ENCODE assay signal across 12 mouse cellular contexts in genomic region chr1:161268884-161269283, GRCm38 (mm10). TPM values are rescaled to one million over a fixed set of nuclear protein-coding genes. Genes with fewer than 3 reads are reported as not detected.
DNase-seq lines count a peak whose midpoint lies in the region; ATAC-seq and TF ChIP-seq lines count a peak whose summit lies in the region.
"Had no signal": no experiment of that assay in that cellular context is flagged by ENCODE, and none has a peak within 500 bp of the region (broad histone marks: within the 10 kb centered on the region; RNA-seq: fewer than 3 reads in every experiment).

No protein-coding gene starts in this region.

- peaks cover 0 to 8% of the 10 kb centered on the region in 2 experiments; a peak in 2 of 4 replicates for H3K4me1 ChIP-seq in MEL (ENCODE audit: control insufficient read depth in 1 of 2, insufficient read depth in 2 of 2, low read length in 2 of 2)
- peaks cover 4% of the 10 kb centered on the region; the same call in 1 of the 2 replicates for H3K4me1 ChIP-seq in lung, postnatal 0 days (ENCODE audit: insufficient read depth, low read depth, low read length)
- H3K4me1 ChIP-seq in kidney, embryonic 14.5 days (ENCODE audit: control insufficient read depth, insufficient read depth, low read length) = no peaks in the 10 kb centered on the region

- DNase-seq in heart, adult 11 months = peak; percentile 92
- DNase-seq in heart, postnatal 25 days (ENCODE audit: low spot score) = no peak
- peak; percentile 33 for DNase-seq in MEL (ENCODE audit: low read depth, low spot score)
- peak; percentile 82 for DNase-seq in lung, postnatal 0 days (ENCODE audit: low spot score)
- no peak for DNase-seq in urinary bladder, adult 18-20 months (ENCODE audit: low spot score in 2 of 2)
- DNase-seq in kidney, adult 8-10 months = no peak

- no peaks in the 10 kb centered on the region for H3K79me2 ChIP-seq in MEL (ENCODE audit: control insufficient read depth, insufficient read depth, low read length, poor library complexity)

- TF ChIP-seq EP300 in MEL (IDR thresholded peaks at IDR 0.05; ENCODE audit: low read depth in 1 of 2, low read length in 2 of 2) = peak; percentile 27 to 71; a peak in 2 of 4 replicates
- no peak for TF ChIP-seq EP300 in lung, postnatal 0 days (IDR thresholded peaks at IDR 0.05)

- H3K27ac ChIP-seq in MEL (ENCODE audit: control insufficient read depth, low read depth, low read length) = no peak overlapping the region
- H3K27ac ChIP-seq in lung, postnatal 0 days (ENCODE audit: low read length) = peak overlapping the region; percentile 89
- no peak overlapping the region for H3K27ac ChIP-seq in kidney, embryonic 14.5 days (ENCODE audit: low read depth, low read length)
- H3K27ac ChIP-seq: heart, adult 2 months; macrophage had no signal

- WGBS in lung, postnatal 0 days = 33% methylated on average over 5 of the region's 5 CpGs
- 46% methylated on average over 5 of the region's 5 CpGs for WGBS in kidney, embryonic 14.5 days

- H3K4me3 ChIP-seq in MEL (ENCODE audit: control insufficient read depth in 1 of 2, insufficient read depth in 1 of 2, low read depth in 2 of 2, low read length in 2 of 2) = no peak overlapping the region
- H3K4me3 ChIP-seq in lung, postnatal 0 days (ENCODE audit: low read depth, low read length) = no peak overlapping the region
- no peak overlapping the region for H3K4me3 ChIP-seq in kidney, embryonic 14.5 days (ENCODE audit: low read length)
- H3K4me3 ChIP-seq: heart, adult 2 months had no signal

- ATAC-seq in erythroblast, adult 5-6 weeks (replicated peaks; ENCODE audit: low FRiP score, poor library complexity, severe bottlenecking) = peak; percentile 83
- ATAC-seq in lung, postnatal 0 days = peak; percentile 57
- no peak for ATAC-seq in kidney, embryonic 14.5 days (ENCODE audit: low FRiP score, low TSS enrichment)
- ATAC-seq: CD4-positive, CD25-positive, alpha-beta regulatory T cell, adult 4 months; inflammation-experienced regulatory T-cells, adult 6 months had no signal

- H3K27me3 ChIP-seq in MEL (ENCODE audit: control insufficient read depth in 1 of 2, insufficient read depth in 2 of 2, low read length in 2 of 2) = no peaks in the 10 kb centered on the region
- no peaks in the 10 kb centered on the region for H3K27me3 ChIP-seq in lung, postnatal 0 days (replicated peaks; ENCODE audit: insufficient read depth, low read length)
- H3K27me3 ChIP-seq in kidney, embryonic 14.5 days (ENCODE audit: control insufficient read depth, insufficient read depth, low read length) = no peaks in the 10 kb centered on the region

- H3K9ac ChIP-seq in MEL (ENCODE audit: control insufficient read depth, low read depth, low read length, poor library complexity, severe bottlenecking) = no peak overlapping the region
- H3K9ac ChIP-seq in lung, postnatal 0 days (replicated peaks; ENCODE audit: low read depth) = no peak overlapping the region
- no peak overlapping the region for H3K9ac ChIP-seq in kidney, embryonic 14.5 days (ENCODE audit: low read depth, low read length)

- TF ChIP-seq POLR2A in MEL (IDR thresholded peaks at IDR 0.05; ENCODE audit: control insufficient read depth in 1 of 2, insufficient read depth in 1 of 2, low read depth in 1 of 2, low read length in 2 of 2, poor library complexity in 1 of 2) = no peak

- H3K36me3 ChIP-seq in MEL (ENCODE audit: control insufficient read depth in 1 of 2, insufficient read depth in 2 of 2, low read length in 2 of 2) = no peaks in the 10 kb centered on the region; a peak in 2 of 4 replicates
- no peaks in the 10 kb centered on the region for H3K36me3 ChIP-seq in lung, postnatal 0 days (ENCODE audit: insufficient read depth, low read length)
- no peaks in the 10 kb centered on the region for H3K36me3 ChIP-seq in kidney, embryonic 14.5 days (ENCODE audit: control insufficient read depth, insufficient read depth, low read length)

- TF ChIP-seq CTCF in MEL (IDR thresholded peaks at IDR 0.05 in 2 of 3, conservative IDR thresholded peaks at IDR 0.05 in 1 of 3; ENCODE audit: control insufficient read depth in 1 of 3, insufficient read depth in 1 of 3, low read depth in 2 of 3, low read length in 3 of 3, poor library complexity in 1 of 3, severe bottlenecking in 1 of 3) = no peak
- TF ChIP-seq CTCF in lung, postnatal 0 days (IDR thresholded peaks at IDR 0.05) = no peak

- H3K4me2 ChIP-seq in lung, postnatal 0 days (replicated peaks; ENCODE audit: low read depth, low read length) = no peak overlapping the region
- H3K4me2 ChIP-seq in kidney, embryonic 14.5 days (replicated peaks; ENCODE audit: low read depth, low read length) = no peak overlapping the region

- no peak for TF ChIP-seq RAD21 in MEL (IDR thresholded peaks at IDR 0.05; ENCODE audit: low read depth, low read length)

- H3K9me3 ChIP-seq in MEL (replicated peaks; ENCODE audit: insufficient read depth, low read length) = no peaks in the 10 kb centered on the region
- no peaks in the 10 kb centered on the region for H3K9me3 ChIP-seq in lung, postnatal 0 days (ENCODE audit: low read length)
- H3K9me3 ChIP-seq in kidney, embryonic 14.5 days (ENCODE audit: control insufficient read depth, low read length) = no peaks in the 10 kb centered on the region

- intact Hi-C loops in heart, postnatal 25 days (cut with DNase I) = no loop called here

TF ChIP-seq in MEL, 35 proteins besides CTCF, POLR2A, EP300 and RAD21:
- TF ChIP-seq ETS1 (IDR thresholded peaks at IDR 0.05; ENCODE audit: low read depth, low read length) (0 out of 2 replicates have a peak, but pooled peaks have one; percentile 22), MAX (IDR thresholded peaks at IDR 0.05; ENCODE audit: low read length) (peak; percentile 69), TCF12 (IDR thresholded peaks at IDR 0.05; ENCODE audit: low read depth, low read length) (peak; percentile 59), CHD1 (IDR thresholded peaks at IDR 0.05; ENCODE audit: low read depth, low read length) (no peak), USF1 (IDR thresholded peaks at IDR 0.05; ENCODE audit: low read depth, low read length) (peak; percentile 71), POLR2AphosphoS5 (IDR thresholded peaks at IDR 0.05; ENCODE audit: borderline replicate concordance, low read depth, low read length) (no peak), TAL1 (IDR thresholded peaks at IDR 0.05; ENCODE audit: low read length) (peak; percentile 46)

RNA-seq across cellular contexts. Expression of gene Prdx6, which starts 17.9 kb away (rescaled TPM):
- 100 to 1,000 TPM; 265 to 283 TPM for total RNA-seq in heart, postnatal 25 days (2021)
- 155 and 210 TPM in 2 replicates for total RNA-seq in MEL (2012; rRNA removed)
- polyA plus RNA-seq in MEL (2012; ENCODE audit: insufficient read depth in 1 of 2, insufficient read length in 2 of 2, low read depth in 1 of 2, low replicate concordance in 2 of 2, missing spikeins in 1 of 2) = 100 to 1,000 TPM in 1 of 2 experiments, not detected in 1; 300 TPM
- total RNA-seq in erythroblast, adult 5-6 weeks (2015; ENCODE audit: low replicate concordance) = 41.2 and 61.1 TPM in 2 replicates
- 40.3 and 63.1 TPM in 2 replicates for total RNA-seq in erythroblast, adult 5-6 weeks (2017; ENCODE audit: low replicate concordance)
- polyA plus RNA-seq in lung, postnatal 0 days (2015; fragmentation: Nextera tagmentation; extraction: Ambion mirVana) = 1,194 and 1,245 TPM in 2 replicates
- 526 and 601 TPM in 2 replicates for polyA plus RNA-seq in kidney, embryonic 14.5 days (2014; fragmentation: Nextera tagmentation; extraction: Ambion mirVana)

Comparison
In these comparisons a context has a peak if more than half of its experiments do, and no peak if none do; other contexts are left out.
1. DNase-seq: peak in heart, adult 11 months (single experiment), MEL (single experiment) and lung, postnatal 0 days (single experiment); none in heart, postnatal 25 days (single experiment), urinary bladder, adult 18-20 months (0 of 2) and kidney, adult 8-10 months (0 of 2).